Mouse (Mus musculus) embryonic fibroblast, embryonic 13.5 days (primary cell): ENCODE data around the gene Sarnp.

Source experiments
- CTCF ChIP-seq: IDR thresholded peaks from 2 replicates; pipeline ENCODE4 v1.5.1; 2011; ENCODE audit warnings: mild to moderate bottlenecking, control low read depth, low read length, moderate library complexity, borderline replicate concordance; ENCODE audit not compliant: insufficient read depth
- POLR2A ChIP-seq: IDR thresholded peaks from 2 replicates; pipeline ENCODE4 v1.6.1; 2011; ENCODE audit warnings: low read depth, mild to moderate bottlenecking, control low read depth, low read length, moderate library complexity

GRCm38 (mm10) chr10:128803361-128803760 is 13.8 kb upstream of the Sarnp start:
- no peak for TF ChIP-seq CTCF
- TF ChIP-seq POLR2A = no peak
